Mouse (Mus musculus) testis, adult 2 months (tissue): Measurements from ENCODE around the gene Exoc4. TPM values are rescaled to one million over a fixed set of nuclear protein-coding genes. Genes with fewer than 3 reads are reported as not detected.

Experiments
- H3K27ac ChIP-seq: fragments of 200-500 bp; 2 replicates; pipeline ENCODE4 v1.5.1; 2012; ENCODE audit warnings: low read depth, low read length; ENCODE audit not compliant: control insufficient read depth, insufficient read depth
- H3K27me3 ChIP-seq: fragments of 200-500 bp; 2 replicates; pipeline ENCODE4 v1.6.1; 2012; ENCODE audit warnings: mild to moderate bottlenecking, low read length, moderate library complexity; ENCODE audit not compliant: control insufficient read depth, insufficient read depth
- H3K36me3 ChIP-seq: fragments of 200-500 bp; 2 replicates; pipeline ENCODE4 v1.6.1; 2012; ENCODE audit warnings: mild to moderate bottlenecking, low read length; ENCODE audit not compliant: control insufficient read depth, insufficient read depth
- H3K4me1 ChIP-seq: fragments of 200-500 bp; 2 replicates; pipeline ENCODE4 v1.6.1; 2012; ENCODE audit warnings: low read length; ENCODE audit not compliant: control insufficient read depth, insufficient read depth
- H3K4me3 ChIP-seq: fragments of 200-500 bp; 2 replicates; pipeline ENCODE4 v1.5.1; 2012; ENCODE audit warnings: low read depth, mild to moderate bottlenecking, low read length, moderate library complexity, mixed read lengths; ENCODE audit not compliant: control insufficient read depth
- CTCF ChIP-seq: fragments of 200-500 bp; IDR thresholded peaks from 2 replicates; pipeline ENCODE4 v1.5.1; 2012; ENCODE audit warnings: low read depth, mild to moderate bottlenecking, inconsistent platforms, low read length, moderate library complexity; ENCODE audit not compliant: control insufficient read depth, insufficient read depth, insufficient replicate concordance
- POLR2A ChIP-seq: fragments of 200-500 bp; IDR thresholded peaks from 2 replicates; pipeline ENCODE4 v1.6.1; 2012; ENCODE audit warnings: low read depth, mild to moderate bottlenecking, inconsistent platforms, low read length, moderate library complexity; ENCODE audit not compliant: control insufficient read depth
- polyA plus RNA-seq: library from polyadenylated mRNA; depleted of rRNA; stranded (reverse); fragments of >200 nt; gene quantifications from 2 replicates; pipeline ENCODE4 v1.2.3, GENCODE M21; 2012

Exoc4 gene
- polyA plus RNA-seq, 1 experiment = 3.3 TPM

DNA sequence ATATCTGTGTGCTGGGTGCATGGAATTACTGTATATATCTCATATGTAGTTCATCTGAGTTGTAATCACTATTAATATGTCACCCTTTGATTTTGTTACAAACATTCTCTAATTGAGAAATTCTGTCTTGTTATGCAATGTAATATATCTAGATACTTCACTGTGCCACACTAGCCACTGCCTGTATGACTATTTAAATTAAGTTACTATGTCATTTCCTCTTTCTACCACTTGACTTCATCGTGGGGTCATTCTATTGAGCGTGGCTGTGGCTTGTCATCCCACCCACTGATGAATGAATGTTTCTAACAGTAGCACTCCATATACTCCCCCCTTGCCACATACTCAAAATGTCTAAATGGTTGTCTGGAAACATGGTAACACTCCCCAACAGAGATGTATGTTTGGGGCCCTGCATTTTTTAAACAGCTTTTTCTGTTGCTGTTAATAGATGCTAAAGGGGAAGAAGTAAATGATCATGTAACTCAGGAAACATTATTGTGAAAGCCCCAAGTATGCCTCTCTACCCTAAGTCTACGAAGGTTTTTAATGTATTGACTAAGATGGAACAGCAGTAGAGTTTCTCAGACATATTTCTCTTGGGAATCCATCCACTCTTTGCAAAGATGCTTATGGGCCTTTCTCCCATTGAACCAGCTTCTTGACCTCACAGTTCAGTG lies 618.2 kb downstream of the Exoc4 start:
- no peaks in the 10 kb centered on the region for H3K4me1 ChIP-seq
- H3K27me3 ChIP-seq = no peaks in the 10 kb centered on the region
- H3K36me3 ChIP-seq = no peaks in the 10 kb centered on the region
- TF ChIP-seq CTCF = no peak
- no peak overlapping the region for H3K4me3 ChIP-seq
- no peak overlapping the region for H3K27ac ChIP-seq

GRCm38 (mm10) chr6:33869251-33869650 lies 620.4 kb downstream of the Exoc4 start:
- H3K36me3 ChIP-seq = no peaks in the 10 kb centered on the region
- H3K4me3 ChIP-seq = no peak overlapping the region
- TF ChIP-seq POLR2A = no peak
- TF ChIP-seq CTCF = no peak
- H3K27me3 ChIP-seq = no peaks in the 10 kb centered on the region
- no peaks in the 10 kb centered on the region for H3K4me1 ChIP-seq
- no peak overlapping the region for H3K27ac ChIP-seq

- TF ChIP-seq CTCF (no peak), POLR2A (no peak)
- Histone ChIP-seq H3K27ac (no peak overlapping the region), H3K4me1 (no peaks in the 10 kb centered on the region), H3K4me3 (no peak overlapping the region), H3K36me3 (no peaks in the 10 kb centered on the region), H3K27me3 (no peaks in the 10 kb centered on the region)
These were observed 621.7 kb downstream of the Exoc4 start for GRCm38 (mm10) chr6:33870468-33871142.

DNA sequence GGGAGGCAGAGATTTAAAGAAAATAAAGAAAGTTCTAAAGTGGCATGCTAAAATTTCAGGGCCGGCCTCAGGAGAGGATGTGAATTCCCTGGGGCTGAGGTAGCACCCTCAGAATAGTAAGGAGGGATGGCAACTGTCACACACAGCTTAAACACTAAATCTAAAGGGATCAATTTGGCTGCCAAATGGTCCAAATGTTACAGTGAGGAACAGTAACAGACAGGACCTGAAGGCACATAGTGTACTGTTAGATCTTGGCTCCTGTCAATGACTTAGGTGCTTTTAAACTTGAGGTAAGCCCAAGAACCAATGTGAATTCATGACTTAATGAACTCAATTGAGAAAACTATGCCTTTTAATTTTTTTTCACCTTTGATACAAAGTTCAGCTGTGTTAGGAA lies 622.4 kb downstream of the Exoc4 start:
- Histone ChIP-seq H3K4me1 (no peaks in the 10 kb centered on the region), H3K27me3 (no peaks in the 10 kb centered on the region), H3K27ac (no peak overlapping the region), H3K36me3 (no peaks in the 10 kb centered on the region), H3K4me3 (no peak overlapping the region)
- no peak for TF ChIP-seq CTCF
- no peak for TF ChIP-seq POLR2A

GRCm38 (mm10) chr6:33872192-33872591 lies 623.3 kb downstream of the Exoc4 start:
- Histone ChIP-seq H3K27me3 (no peaks in the 10 kb centered on the region), H3K36me3 (no peaks in the 10 kb centered on the region), H3K4me3 (no peak overlapping the region), H3K27ac (no peak overlapping the region), H3K4me1 (no peaks in the 10 kb centered on the region)
- TF ChIP-seq CTCF (no peak), POLR2A (no peak)

DNA sequence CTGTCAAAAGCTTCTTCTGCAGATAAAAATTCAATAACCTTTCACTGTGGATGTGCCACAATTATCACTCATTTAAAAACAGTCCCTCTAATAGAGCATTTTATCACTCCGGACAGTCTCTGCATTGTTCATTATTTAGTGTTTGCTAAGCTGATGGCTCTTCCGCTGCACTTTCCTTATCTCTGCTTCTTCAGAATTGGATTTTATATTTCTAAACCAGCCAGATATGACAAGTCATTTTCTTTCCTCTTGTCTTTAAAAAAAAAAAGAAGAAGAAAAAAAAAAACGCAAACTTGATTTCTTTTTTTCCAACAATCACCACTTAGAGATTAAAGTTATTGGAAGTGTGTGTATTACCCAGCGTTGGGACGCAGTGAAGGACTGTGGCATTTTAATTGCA lies 624.1 kb downstream of the Exoc4 start:
- TF ChIP-seq POLR2A (no peak), CTCF (no peak)
- no peak overlapping the region for H3K27ac ChIP-seq
- no peaks in the 10 kb centered on the region for H3K4me1 ChIP-seq
- H3K27me3 ChIP-seq = no peaks in the 10 kb centered on the region
- no peaks in the 10 kb centered on the region for H3K36me3 ChIP-seq
- H3K4me3 ChIP-seq = no peak overlapping the region

GRCm38 (mm10) chr6:33874291-33875014 lies 625.6 kb downstream of the Exoc4 start:
- Histone ChIP-seq H3K4me1 (no peaks in the 10 kb centered on the region), H3K36me3 (no peaks in the 10 kb centered on the region), H3K4me3 (no peak overlapping the region), H3K27ac (no peak overlapping the region), H3K27me3 (no peaks in the 10 kb centered on the region)
- no peak for TF ChIP-seq POLR2A
- no peak for TF ChIP-seq CTCF
